Mouse (Mus musculus) layer of hippocampus, adult 8-10 months (tissue): ENCODE measurements around the gene Cnbp. TPM values are rescaled to one million over a fixed set of nuclear protein-coding genes. Genes with fewer than 3 reads are reported as not detected.

Source experiments
- DNase-seq, 2 experiments: peaks; one replicate each; pipeline ENCODE4 v3.0.0; 2022; ENCODE audit warnings: low spot score in 2 of 2
- total RNA-seq, 4 experiments: library from RNA; stranded (reverse); gene quantifications; 2 replicates each; pipeline ENCODE4 v1.2.4; 2022

Cnbp gene
- total RNA-seq, 4 experiments from 2014 or later: 259 to 278 (median 266) TPM

DNA sequence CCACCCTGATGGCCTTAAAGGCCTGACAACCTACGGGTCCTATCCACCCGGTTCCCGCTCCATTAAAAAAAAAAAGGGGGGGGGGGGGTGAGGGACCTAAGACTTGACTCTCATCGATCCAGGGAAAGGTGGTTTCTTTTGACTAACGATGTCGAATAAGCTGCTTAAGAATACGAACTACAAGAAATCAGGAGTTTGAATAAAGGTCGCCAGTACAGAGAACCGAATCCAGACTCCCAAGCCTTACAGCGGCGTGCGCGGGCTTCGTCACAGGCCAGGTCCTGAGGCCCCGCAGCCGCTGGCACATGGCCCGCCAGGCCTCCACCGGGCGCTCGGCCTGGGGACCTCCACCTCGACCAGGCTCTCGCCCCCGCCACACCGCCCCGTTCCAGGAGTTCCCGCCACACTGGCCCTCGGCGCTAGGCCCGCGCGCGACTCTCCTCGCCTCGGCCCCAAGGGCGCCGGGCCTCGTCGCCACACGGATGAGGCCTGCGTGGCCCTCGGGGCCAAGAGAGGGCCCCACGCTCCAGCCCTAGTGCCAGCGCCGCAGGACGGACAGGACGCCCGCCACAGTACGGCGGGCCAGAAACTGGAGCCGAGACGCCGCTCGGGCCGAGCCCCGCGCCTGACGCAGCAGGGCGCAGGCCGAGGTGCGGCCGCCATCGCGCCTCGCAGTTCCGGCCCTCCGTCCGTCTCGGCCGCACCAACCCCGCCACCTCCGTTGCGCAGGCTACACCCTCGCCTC, 579 bp downstream of the Cnbp start:
- peak in 1 of 2 experiments; percentile 31 for DNase-seq

DNA sequence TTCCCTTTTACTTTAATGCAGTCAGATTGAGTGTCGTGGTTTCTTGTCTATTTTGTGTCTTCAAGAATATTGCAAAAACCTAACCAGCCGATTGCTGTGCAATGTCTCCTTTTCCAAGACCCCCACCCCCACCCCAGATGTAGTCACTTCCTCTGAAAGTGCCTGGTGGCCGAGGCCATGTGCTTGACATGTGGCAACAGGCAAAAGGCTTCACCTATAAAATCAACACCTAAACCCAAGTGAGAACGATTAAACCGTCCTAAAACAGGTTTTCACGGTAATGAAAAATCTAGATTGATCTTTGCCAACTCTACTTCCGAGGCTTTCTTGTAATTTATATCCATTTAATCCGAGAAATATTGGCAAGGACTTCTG, 1.1 kb downstream of the Cnbp start:
- DNase-seq: no peak

GRCm38 (mm10) chr6:87846813-87847212, 4.1 kb downstream of the Cnbp start:
- no peak for DNase-seq

DNA sequence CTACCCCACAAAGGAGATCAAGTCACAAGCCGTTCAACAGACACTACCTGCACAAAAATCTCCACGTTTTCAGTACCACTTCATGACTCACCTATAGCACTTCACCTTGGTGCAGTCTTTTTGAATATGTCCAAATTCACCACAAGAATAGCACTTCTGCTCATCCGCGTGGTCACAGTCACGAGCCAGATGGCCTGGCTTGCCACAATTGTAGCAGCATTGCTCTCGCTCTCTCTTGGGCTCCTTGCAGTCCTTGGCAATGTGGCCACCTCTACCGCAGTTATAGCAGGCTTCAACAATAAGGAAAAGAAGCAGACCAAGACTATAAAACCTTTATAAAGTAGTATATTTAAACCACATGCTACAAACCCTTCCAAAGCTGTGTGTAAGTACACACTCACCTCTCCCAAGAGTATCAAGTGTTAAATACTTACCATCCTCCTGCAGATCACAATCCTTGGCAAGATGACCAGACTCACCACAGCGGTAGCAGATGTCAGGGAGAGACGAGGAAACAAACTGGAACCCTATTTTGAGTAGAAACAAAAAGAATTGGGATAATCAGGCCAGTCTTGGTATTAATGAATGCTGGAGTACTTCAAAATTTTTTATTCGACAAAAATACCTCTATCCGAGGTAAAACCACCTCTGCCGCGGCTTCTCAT, 5.7 kb downstream of the Cnbp start:
- no peak for DNase-seq

DNA sequence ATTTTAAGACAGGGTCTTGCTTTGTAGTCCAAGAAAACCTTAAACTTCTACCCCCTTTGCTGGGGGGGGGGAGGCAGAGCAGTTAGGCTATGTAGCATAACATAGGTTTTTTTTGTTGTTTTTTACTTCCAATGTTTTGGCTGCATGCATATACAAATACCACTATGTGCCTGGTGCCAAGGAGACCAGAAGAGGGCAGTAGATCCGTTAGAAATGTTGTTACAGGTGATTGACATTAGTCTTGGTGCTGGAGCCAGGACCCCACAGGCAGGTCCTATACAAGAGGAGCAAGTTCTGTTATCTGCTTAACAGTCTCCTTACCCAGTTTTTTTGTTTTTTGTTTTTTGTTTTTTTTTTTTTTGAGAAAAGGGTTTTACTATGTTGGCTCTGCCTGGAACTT, 8.7 kb downstream of the Cnbp start:
- no peak for DNase-seq

GRCm38 (mm10) chr6:87841635-87842034, 9.3 kb downstream of the Cnbp start:
- no peak for DNase-seq

- no peak for DNase-seq
Observed at GRCm38 (mm10) chr6:87839797-87840341, 11.0 kb downstream of the Cnbp start.

DNA sequence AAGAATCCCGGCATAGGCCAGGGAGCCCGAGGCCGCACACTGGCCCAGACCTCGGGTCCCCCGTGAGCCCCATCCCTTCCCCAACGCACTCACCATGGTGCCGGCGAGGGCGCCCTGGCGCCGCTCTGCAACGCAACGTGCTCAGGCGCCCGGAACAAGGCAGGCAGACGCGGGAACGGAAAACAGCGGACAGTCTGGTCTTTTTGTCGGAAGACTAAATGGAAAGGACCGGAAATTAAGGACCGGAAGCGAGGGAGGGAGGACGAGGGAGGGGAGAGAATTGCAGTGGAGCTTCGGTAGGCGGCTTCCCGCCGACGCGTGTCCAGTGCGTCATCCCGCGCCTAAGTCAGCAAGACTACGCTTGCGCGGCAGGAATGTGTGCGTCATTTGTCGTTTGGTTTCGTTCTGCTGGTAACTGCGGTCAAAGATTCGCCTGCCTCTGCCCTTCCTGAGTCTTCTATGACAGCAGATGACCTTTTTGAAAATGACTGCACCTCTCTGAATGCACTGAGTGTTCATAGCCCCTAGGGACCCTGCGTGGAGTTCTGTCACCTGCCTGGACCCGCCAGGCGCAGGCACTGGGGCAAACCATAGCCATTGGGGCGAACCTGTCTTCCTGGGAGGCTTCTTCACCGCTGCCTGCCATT, 12.2 kb downstream of the Cnbp start, which contains the start of gene Isy1:
TSS of gene Isy1 (minus strand) at position 248 of the 647 bp plus-strand sequence.
- DNase-seq: peak; percentile 96

- no peak for DNase-seq
Observed at GRCm38 (mm10) chr6:87835695-87836094, 15.2 kb downstream of the Cnbp start, which contains the start of gene Gm45140. Gene Gm45140 (minus strand): TSS chr6:87835795.

GRCm38 (mm10) chr6:87820366-87820765, 30.5 kb downstream of the Cnbp start:
- DNase-seq: no peak

DNA sequence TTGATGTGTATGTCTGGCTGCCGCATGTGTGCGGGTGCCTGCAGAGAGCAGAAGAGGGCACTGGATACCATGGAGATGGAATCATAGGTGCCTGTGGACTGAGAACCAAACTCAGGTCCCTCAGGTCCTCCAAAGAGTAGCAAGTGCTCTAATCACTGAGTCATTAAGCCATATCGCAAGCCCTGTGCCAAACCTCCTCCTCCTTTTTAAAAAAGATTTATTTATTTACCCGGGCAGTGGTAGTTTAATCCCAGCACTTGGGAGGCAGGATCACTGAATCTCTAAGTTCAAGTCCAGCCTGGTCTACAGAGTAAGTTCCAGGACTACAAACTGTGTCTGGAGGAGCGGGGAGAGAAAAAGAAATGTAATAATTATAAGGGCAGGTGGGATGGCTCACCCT, 36.4 kb downstream of the Cnbp start:
- no peak for DNase-seq

DNA sequence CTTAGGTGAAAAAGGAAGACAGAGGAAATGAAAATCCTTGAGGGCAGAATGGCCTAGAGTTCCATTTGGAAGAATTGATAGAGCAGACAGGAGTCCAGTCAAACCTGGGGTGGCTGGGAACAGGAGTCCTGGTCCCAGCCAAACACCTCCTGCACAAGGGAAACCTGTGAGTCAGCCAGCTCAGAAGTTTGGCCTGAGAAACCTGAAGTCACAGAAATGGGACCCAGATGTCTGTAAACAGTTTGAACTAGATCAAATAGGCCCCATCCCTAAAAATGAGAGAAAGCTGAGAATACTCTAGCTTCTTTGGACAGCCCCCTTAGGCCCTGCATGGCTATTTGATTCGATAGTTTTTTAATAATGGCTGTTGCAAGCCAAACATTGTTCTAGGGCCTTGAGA, 38.2 kb downstream of the Cnbp start:
- DNase-seq: no peak

- peak; percentile 82 for DNase-seq
Observed at GRCm38 (mm10) chr6:87811675-87812338, 39.1 kb downstream of the Cnbp start, which contains the start of gene Rab43. Gene Rab43 (minus strand): TSS chr6:87812164.

DNA sequence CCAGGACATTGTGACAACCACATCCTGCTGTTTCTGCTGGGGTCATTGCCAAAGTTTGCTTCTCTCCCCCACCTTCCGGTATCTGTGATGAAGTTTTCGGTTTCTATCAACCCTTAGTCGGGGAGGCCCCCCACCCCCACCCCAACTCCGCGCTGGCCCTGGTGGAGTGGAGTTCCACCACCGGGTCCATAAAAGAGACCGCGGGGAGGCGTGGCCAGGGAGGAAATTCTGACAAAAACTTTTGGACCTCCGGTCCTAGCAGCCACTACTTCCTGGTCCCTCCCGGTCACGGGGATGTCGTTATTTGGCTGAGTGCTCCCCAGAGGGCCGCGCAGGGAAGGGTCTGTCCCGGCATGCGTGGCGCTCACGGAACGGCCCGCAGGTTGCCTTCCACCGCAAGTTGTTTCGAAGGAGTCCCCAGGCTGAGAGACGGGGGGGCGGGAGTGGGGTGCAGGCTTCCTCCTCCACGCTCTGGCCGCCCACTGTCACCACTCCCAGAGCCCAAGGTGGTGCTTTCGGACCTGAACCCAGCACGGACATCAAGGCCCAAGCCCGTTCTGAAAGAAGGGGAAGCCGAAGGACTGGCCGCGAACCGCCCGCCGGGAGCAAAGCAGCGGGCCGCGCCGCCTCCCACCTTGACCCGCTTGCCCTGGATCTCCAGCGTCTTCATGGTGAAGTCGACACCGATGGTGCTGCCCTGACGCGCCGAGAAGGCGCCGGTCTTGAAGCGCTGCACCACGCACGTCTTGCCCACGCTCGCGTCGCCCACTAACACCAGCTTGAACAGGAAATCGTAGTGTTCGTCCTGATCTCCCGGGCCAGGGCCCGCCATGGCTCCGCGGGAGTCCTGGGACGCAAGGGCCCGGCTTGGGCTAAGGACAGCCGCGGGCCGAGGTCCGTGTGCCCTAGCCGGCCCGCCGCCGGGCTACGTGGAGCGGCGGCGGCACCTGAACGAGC, 39.9 kb downstream of the Cnbp start:
- peak; percentile 34 to 37 for DNase-seq

DNA sequence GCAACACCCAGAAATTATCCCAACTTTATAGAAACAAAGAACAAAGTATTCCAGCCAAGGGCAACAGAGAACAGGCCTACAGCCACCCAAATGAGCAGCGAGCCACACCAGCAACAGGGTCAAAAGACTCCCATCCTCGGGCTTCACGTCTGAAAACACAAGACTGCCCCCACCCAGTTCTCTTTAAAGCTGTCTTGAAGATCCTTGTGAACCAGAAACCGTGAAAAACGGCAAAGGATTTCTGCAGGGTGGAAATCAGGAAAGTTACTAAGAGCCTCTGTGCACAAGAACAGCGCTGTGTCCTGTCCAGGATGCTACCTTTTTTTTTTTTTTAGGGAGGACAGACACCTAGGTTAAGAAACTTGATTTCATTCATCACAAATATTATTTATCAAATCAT, 40.6 kb downstream of the Cnbp start:
- no peak for DNase-seq

- DNase-seq: no peak
Observed at GRCm38 (mm10) chr6:87809651-87810161, 41.2 kb downstream of the Cnbp start.

DNA sequence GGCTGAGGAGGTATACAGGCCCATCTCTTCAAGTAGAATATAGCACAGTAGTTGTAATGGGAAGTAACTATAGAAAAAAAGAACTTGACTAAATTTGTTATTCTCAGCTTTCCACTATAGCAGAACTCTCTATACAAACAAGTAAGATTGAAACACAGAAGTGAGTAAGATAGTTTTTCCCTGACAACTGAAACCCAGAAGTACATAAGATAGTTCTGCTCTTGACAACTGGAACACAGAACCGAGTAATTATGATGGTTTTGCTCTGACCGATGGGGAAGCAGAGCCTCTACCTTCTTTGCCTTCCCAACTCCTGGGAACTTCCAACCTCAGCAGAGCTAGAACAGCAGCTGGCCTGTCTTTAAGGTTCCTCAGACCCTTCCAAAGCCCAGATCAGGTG, 41.8 kb downstream of the Cnbp start:
- no peak for DNase-seq

GRCm38 (mm10) chr6:87808521-87808920, 42.4 kb downstream of the Cnbp start:
- DNase-seq: no peak

DNA sequence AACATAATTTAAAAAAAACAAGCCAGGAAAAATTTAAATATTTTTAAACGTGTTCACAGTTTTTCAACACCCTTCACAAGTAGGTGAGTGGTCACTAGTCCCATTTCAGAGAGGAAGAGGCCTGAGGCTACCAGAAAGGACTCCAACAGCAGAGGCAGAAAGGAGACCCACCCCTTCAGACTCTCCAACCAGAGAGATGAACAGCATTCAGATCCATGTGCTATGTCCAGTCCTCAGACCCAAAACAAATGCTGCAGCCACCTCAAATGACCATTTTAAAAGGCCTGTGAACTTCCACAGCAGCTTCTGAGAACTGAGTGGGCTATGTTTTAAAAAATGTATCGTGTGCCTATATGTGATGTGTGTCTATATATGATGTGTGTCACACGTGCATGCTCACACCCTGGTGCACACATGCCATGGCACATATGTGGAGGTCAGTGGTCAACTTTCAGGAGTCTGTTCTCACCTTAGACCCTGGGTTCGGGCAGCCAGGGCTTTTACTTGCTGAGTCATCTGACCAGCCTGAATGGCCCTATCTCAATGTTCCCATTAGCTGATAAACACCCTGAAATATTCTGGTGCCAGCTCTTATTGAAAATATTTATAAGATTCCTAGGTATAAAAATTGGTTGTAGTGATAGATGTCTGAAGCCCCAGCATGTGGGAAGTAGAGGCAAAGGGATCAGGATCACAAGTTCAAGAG, 43.0 kb downstream of the Cnbp start:
- DNase-seq: no peak
